Mouse (Mus musculus): Measurements from ENCODE around the gene Csnk2a1. TPM values are rescaled to one million over a fixed set of nuclear protein-coding genes. Genes with fewer than 3 reads are reported as not detected.

The Csnk2a1 gene
- polyA plus RNA-seq, 1 experiment: 52.4 TPM

- H3K4me1 ChIP-seq (ENCODE audit: control insufficient read depth, insufficient read depth, low read length): no peaks in the 10 kb centered on the region; the same call in 1 of the 2 replicates
- WGBS: under 1% methylated on average over 68 of the region's 70 CpGs
- peak; percentile 91; the same call in 1 of the 2 replicates for TF ChIP-seq POLR2A (IDR thresholded peaks at IDR 0.05; ENCODE audit: borderline replicate concordance, control insufficient read depth, low read depth, low read length)
- TF ChIP-seq CTCF (IDR thresholded peaks at IDR 0.05; ENCODE audit: control insufficient read depth, insufficient read depth, low read length): no peak
Measured at GRCm38 (mm10) chr2:152293727-152294475, 67.3 kb downstream of the Csnk2a1 start, which contains the start of gene Tbc1d20. Tbc1d20 (plus strand) TSS chr2:152293828.

GRCm38 (mm10) chr2:152294541-152294940 is 67.9 kb downstream of the Csnk2a1 start:
- Histone ChIP-seq H3K4me1 (ENCODE audit: control insufficient read depth, insufficient read depth, low read length) (no peaks in the 10 kb centered on the region; the same call in 1 of the 2 replicates), H3K27ac (ENCODE audit: control insufficient read depth, insufficient read depth, low read depth, low read length, poor library complexity) (no peak overlapping the region), H3K4me3 (replicated peaks; ENCODE audit: control insufficient read depth, low read depth, low read length) (peak overlapping the region; percentile 98)
- WGBS: 20% methylated on average over 5 of the region's 5 CpGs
- no peak for TF ChIP-seq CTCF (IDR thresholded peaks at IDR 0.05; ENCODE audit: control insufficient read depth, insufficient read depth, low read length)
- TF ChIP-seq POLR2A (IDR thresholded peaks at IDR 0.05; ENCODE audit: borderline replicate concordance, control insufficient read depth, low read depth, low read length): no peak

More at GRCm38 (mm10) chr2:152293727-152294475, 67.3 kb downstream of the Csnk2a1 start, which contains the start of gene Tbc1d20:
- peak within 1 kb of the TSS; percentile 98 for H3K27ac ChIP-seq (ENCODE audit: control insufficient read depth, insufficient read depth, low read depth, low read length, poor library complexity)
- H3K4me3 ChIP-seq (replicated peaks; ENCODE audit: control insufficient read depth, low read depth, low read length): peak within 1 kb of the TSS; percentile 98

- no peak for TF ChIP-seq CTCF (IDR thresholded peaks at IDR 0.05; ENCODE audit: control insufficient read depth, insufficient read depth, low read length)
- no peak for TF ChIP-seq POLR2A (IDR thresholded peaks at IDR 0.05; ENCODE audit: borderline replicate concordance, control insufficient read depth, low read depth, low read length)
- no peak overlapping the region for H3K27ac ChIP-seq (ENCODE audit: control insufficient read depth, insufficient read depth, low read depth, low read length, poor library complexity)
- 89% methylated on average over 2 of the region's 2 CpGs for WGBS
- H3K4me1 ChIP-seq (ENCODE audit: control insufficient read depth, insufficient read depth, low read length): no peaks in the 10 kb centered on the region
- no peak overlapping the region for H3K4me3 ChIP-seq (replicated peaks; ENCODE audit: control insufficient read depth, low read depth, low read length)
Measured at GRCm38 (mm10) chr2:152302862-152303261, 76.2 kb downstream of the Csnk2a1 start.

- TF ChIP-seq CTCF (IDR thresholded peaks at IDR 0.05; ENCODE audit: control insufficient read depth, insufficient read depth, low read length) (no peak), POLR2A (IDR thresholded peaks at IDR 0.05; ENCODE audit: borderline replicate concordance, control insufficient read depth, low read depth, low read length) (no peak)
- Histone ChIP-seq H3K4me1 (ENCODE audit: control insufficient read depth, insufficient read depth, low read length) (no peaks in the 10 kb centered on the region), H3K27ac (ENCODE audit: control insufficient read depth, insufficient read depth, low read depth, low read length, poor library complexity) (no peak overlapping the region), H3K4me3 (replicated peaks; ENCODE audit: control insufficient read depth, low read depth, low read length) (no peak overlapping the region)
- 91% methylated on average over 5 of the region's 5 CpGs for WGBS
Measured at GRCm38 (mm10) chr2:152303781-152304180, 77.1 kb downstream of the Csnk2a1 start.

GRCm38 (mm10) chr2:152305480-152305879 is 78.8 kb downstream of the Csnk2a1 start:
- 82% methylated on average over 6 of the region's 6 CpGs for WGBS
- no peak for TF ChIP-seq CTCF (IDR thresholded peaks at IDR 0.05; ENCODE audit: control insufficient read depth, insufficient read depth, low read length)
- no peak for TF ChIP-seq POLR2A (IDR thresholded peaks at IDR 0.05; ENCODE audit: borderline replicate concordance, control insufficient read depth, low read depth, low read length)
- Histone ChIP-seq H3K27ac (ENCODE audit: control insufficient read depth, insufficient read depth, low read depth, low read length, poor library complexity) (no peak overlapping the region), H3K4me1 (ENCODE audit: control insufficient read depth, insufficient read depth, low read length) (no peaks in the 10 kb centered on the region), H3K4me3 (replicated peaks; ENCODE audit: control insufficient read depth, low read depth, low read length) (no peak overlapping the region)

GRCm38 (mm10) chr2:152307186-152307585 is 80.5 kb downstream of the Csnk2a1 start:
- Histone ChIP-seq H3K27ac (ENCODE audit: control insufficient read depth, insufficient read depth, low read depth, low read length, poor library complexity) (no peak overlapping the region), H3K4me1 (ENCODE audit: control insufficient read depth, insufficient read depth, low read length) (no peaks in the 10 kb centered on the region), H3K4me3 (replicated peaks; ENCODE audit: control insufficient read depth, low read depth, low read length) (no peak overlapping the region)
- TF ChIP-seq CTCF (IDR thresholded peaks at IDR 0.05; ENCODE audit: control insufficient read depth, insufficient read depth, low read length): no peak
- no peak for TF ChIP-seq POLR2A (IDR thresholded peaks at IDR 0.05; ENCODE audit: borderline replicate concordance, control insufficient read depth, low read depth, low read length)
- WGBS: 88% methylated on average over 3 of the region's 3 CpGs

- 84% methylated on average over 7 of the region's 7 CpGs for WGBS
- H3K4me1 ChIP-seq (ENCODE audit: control insufficient read depth, insufficient read depth, low read length): no peaks in the 10 kb centered on the region
- TF ChIP-seq POLR2A (IDR thresholded peaks at IDR 0.05; ENCODE audit: borderline replicate concordance, control insufficient read depth, low read depth, low read length): no peak
- no peak for TF ChIP-seq CTCF (IDR thresholded peaks at IDR 0.05; ENCODE audit: control insufficient read depth, insufficient read depth, low read length)
- H3K4me3 ChIP-seq (replicated peaks; ENCODE audit: control insufficient read depth, low read depth, low read length): no peak overlapping the region
- H3K27ac ChIP-seq (ENCODE audit: control insufficient read depth, insufficient read depth, low read depth, low read length, poor library complexity): no peak overlapping the region
Measured at GRCm38 (mm10) chr2:152312996-152313395, 86.4 kb downstream of the Csnk2a1 start.

- no peaks in the 10 kb centered on the region for H3K4me1 ChIP-seq (ENCODE audit: control insufficient read depth, insufficient read depth, low read length)
- H3K4me3 ChIP-seq (replicated peaks; ENCODE audit: control insufficient read depth, low read depth, low read length): no peak overlapping the region
- H3K27ac ChIP-seq (ENCODE audit: control insufficient read depth, insufficient read depth, low read depth, low read length, poor library complexity): no peak overlapping the region
- WGBS: 96% methylated on average over 6 of the region's 6 CpGs
- no peak for TF ChIP-seq CTCF (IDR thresholded peaks at IDR 0.05; ENCODE audit: control insufficient read depth, insufficient read depth, low read length)
- no peak for TF ChIP-seq POLR2A (IDR thresholded peaks at IDR 0.05; ENCODE audit: borderline replicate concordance, control insufficient read depth, low read depth, low read length)
Measured at GRCm38 (mm10) chr2:152313926-152314325, 87.3 kb downstream of the Csnk2a1 start.
